Mouse (Mus musculus) midbrain, embryonic 11.5 days (tissue): ENCODE data around the gene Xaf1. TPM values are rescaled to one million over a fixed set of nuclear protein-coding genes. Genes with fewer than 3 reads are reported as not detected.

Source experiments
- ATAC-seq: fragments of 200-750 bp; cut with Nextera tagmentation; 2 replicates; pipeline ENCODE4 v1.8.0; 2017; ENCODE audit warnings: moderate TSS enrichment, moderate library complexity; ENCODE audit not compliant: low FRiP score
- DNase-seq: peaks from one replicate; pipeline ENCODE4 v3.0.0; 2015; ENCODE audit warnings: low spot score; ENCODE audit errors: missing footprints
- H3K27ac ChIP-seq: fragments of 300-500 bp; sonication (generic); 2 replicates; pipeline ENCODE4 v1.5.1; 2014; ENCODE audit warnings: low read depth, low read length
- H3K27me3 ChIP-seq: fragments of 300-500 bp; sonication (generic); 2 replicates; pipeline ENCODE4 v1.6.1; 2014; ENCODE audit warnings: mild to moderate bottlenecking, low read length, moderate library complexity, mixed read lengths; ENCODE audit not compliant: control insufficient read depth, insufficient read depth
- H3K36me3 ChIP-seq: fragments of 300-500 bp; sonication (generic); 2 replicates; pipeline ENCODE4 v1.6.1; 2014; ENCODE audit warnings: mild to moderate bottlenecking, low read length, moderate library complexity, mixed read lengths; ENCODE audit not compliant: control insufficient read depth, insufficient read depth
- H3K4me1 ChIP-seq: fragments of 300-500 bp; sonication (generic); 2 replicates; pipeline ENCODE4 v1.6.1; 2014; ENCODE audit warnings: low read length; ENCODE audit not compliant: control insufficient read depth, insufficient read depth
- H3K4me2 ChIP-seq: fragments of 300-500 bp; sonication (generic); 2 replicates; pipeline ENCODE4 v1.6.1; 2014; ENCODE audit warnings: mild to moderate bottlenecking, moderate library complexity
- H3K4me3 ChIP-seq: fragments of 300-500 bp; sonication (generic); 2 replicates; pipeline ENCODE4 v1.5.1; 2014; ENCODE audit warnings: low read depth, low read length
- H3K9ac ChIP-seq: fragments of 300-500 bp; sonication (generic); 2 replicates; pipeline ENCODE4 v1.6.1; 2014; ENCODE audit warnings: low read length
- H3K9me3 ChIP-seq: fragments of 300-500 bp; sonication (generic); 2 replicates; pipeline ENCODE4 v1.6.1; 2016; ENCODE audit warnings: low read length; ENCODE audit not compliant: control insufficient read depth
- WGBS: fragments of 180-500 bp; shearing (Covaris S2); extraction: QIAGEN DNeasy Blood & Tissue Kit; methylation state at CpG from one replicate; pipeline ENCODE4 v1.1.7; 2014; 5-methylcytosine and 5-hydroxymethylcytosine counted together
- polyA plus RNA-seq: library from polyadenylated mRNA; unstranded; fragments of >200 nt; fragmentation: Nextera tagmentation; extraction: Ambion mirVana; gene quantifications from 2 replicates; pipeline ENCODE4 v1.2.1, GENCODE M21; 2014

Gene Xaf1
- polyA plus RNA-seq: 1.3 and 1.4 TPM in 2 replicates

GRCm38 (mm10) chr11:72301334-72301733 lies at the start of gene Xaf1:
Gene Xaf1, plus strand, starts transcription at chr11:72301629.
- DNase-seq (no peak), ATAC-seq (no peak)
- Histone ChIP-seq H3K36me3 (no peaks in the 10 kb centered on the region), H3K27me3 (no peaks in the 10 kb centered on the region), H3K4me1 (no peaks in the 10 kb centered on the region), H3K4me2 (no peak within 1 kb of the TSS), H3K4me3 (no peak within 1 kb of the TSS), H3K27ac (no peak within 1 kb of the TSS), H3K9me3 (no peaks in the 10 kb centered on the region), H3K9ac (no peak within 1 kb of the TSS)
- 40% methylated on average over 6 of the region's 6 CpGs for WGBS

GRCm38 (mm10) chr11:72255629-72256028 lies 45.8 kb upstream of the Xaf1 start:
- Histone ChIP-seq H3K4me1 (no peaks in the 10 kb centered on the region), H3K27ac (no peak overlapping the region), H3K36me3 (no peaks in the 10 kb centered on the region), H3K27me3 (no peaks in the 10 kb centered on the region), H3K4me3 (no peak overlapping the region), H3K9ac (no peak overlapping the region), H3K9me3 (no peaks in the 10 kb centered on the region), H3K4me2 (no peak overlapping the region)
- no peak for ATAC-seq
- DNase-seq: no peak
- WGBS: 96% methylated on average over 4 of the region's 4 CpGs

- Histone ChIP-seq H3K36me3 (no peaks in the 10 kb centered on the region), H3K4me3 (no peak overlapping the region), H3K4me2 (no peak overlapping the region), H3K9ac (no peak overlapping the region), H3K27me3 (no peaks in the 10 kb centered on the region), H3K9me3 (no peaks in the 10 kb centered on the region), H3K27ac (no peak overlapping the region), H3K4me1 (no peaks in the 10 kb centered on the region)
- WGBS: 92% methylated on average over 2 of the region's 2 CpGs
- DNase-seq (no peak), ATAC-seq (no peak)
Observed at GRCm38 (mm10) chr11:72256441-72256840, 45.0 kb upstream of the Xaf1 start.

GRCm38 (mm10) chr11:72265483-72265882 lies 35.9 kb upstream of the Xaf1 start:
- no peaks in the 10 kb centered on the region for H3K36me3 ChIP-seq
- no peak overlapping the region for H3K4me3 ChIP-seq
- H3K9me3 ChIP-seq: no peaks in the 10 kb centered on the region
- H3K27ac ChIP-seq: no peak overlapping the region
- peaks cover 6% of the 10 kb centered on the region for H3K4me1 ChIP-seq
- peak; percentile 87 for DNase-seq
- H3K4me2 ChIP-seq: no peak overlapping the region
- no peak for ATAC-seq
- 8% methylated on average over 11 of the region's 11 CpGs for WGBS
- H3K9ac ChIP-seq: no peak overlapping the region
- H3K27me3 ChIP-seq: peaks cover 23% of the 10 kb centered on the region

- H3K4me2 ChIP-seq: peak overlapping the region; percentile 65
- peaks cover 23% of the 10 kb centered on the region for H3K27me3 ChIP-seq
- peaks cover 6% of the 10 kb centered on the region for H3K4me1 ChIP-seq
- ATAC-seq: peak; percentile 89
- H3K9ac ChIP-seq: 0 out of 2 replicates have a peak overlapping the region, but pooled peaks have one; percentile 34
- peak overlapping the region; percentile 30 for H3K4me3 ChIP-seq
- no peaks in the 10 kb centered on the region for H3K36me3 ChIP-seq
- H3K9me3 ChIP-seq: no peaks in the 10 kb centered on the region
- peak; percentile 95 for DNase-seq
- H3K27ac ChIP-seq: no peak overlapping the region
- 1% methylated on average over 46 of the region's 46 CpGs for WGBS
Observed at GRCm38 (mm10) chr11:72266207-72266959, 35.0 kb upstream of the Xaf1 start.

GRCm38 (mm10) chr11:72266960-72267560 lies 34.4 kb upstream of the Xaf1 start, which contains the start of gene Slc13a5:
Gene Slc13a5, minus strand, starts transcription at chr11:72267222.
- Histone ChIP-seq H3K4me3 (peak within 1 kb of the TSS; percentile 30), H3K9ac (0 out of 2 replicates have a peak within 1 kb of the TSS, but pooled peaks have one; percentile 34), H3K4me2 (peak within 1 kb of the TSS; percentile 65), H3K27me3 (peaks cover 23% of the 10 kb centered on the region), H3K27ac (no peak within 1 kb of the TSS), H3K36me3 (no peaks in the 10 kb centered on the region), H3K9me3 (no peaks in the 10 kb centered on the region), H3K4me1 (peaks cover 6% of the 10 kb centered on the region)
- DNase-seq (peak; percentile 85), ATAC-seq (peak; percentile 57)
- WGBS: 2% methylated on average over 36 of the region's 36 CpGs

- Histone ChIP-seq H3K4me1 (no peaks in the 10 kb centered on the region), H3K4me2 (no peak overlapping the region)
- 70% methylated on average over 1 of the region's 1 CpGs for WGBS
Observed at GRCm38 (mm10) chr11:72271761-72272160, 29.7 kb upstream of the Xaf1 start.

GRCm38 (mm10) chr11:72273341-72273740 lies 28.1 kb upstream of the Xaf1 start:
- H3K9me3 ChIP-seq: no peaks in the 10 kb centered on the region
- H3K36me3 ChIP-seq: no peaks in the 10 kb centered on the region
- 77% methylated on average over 3 of the region's 3 CpGs for WGBS
- H3K4me2 ChIP-seq: no peak overlapping the region
- H3K27me3 ChIP-seq: no peaks in the 10 kb centered on the region
- H3K4me3 ChIP-seq: no peak overlapping the region
- no peak overlapping the region for H3K27ac ChIP-seq
- no peak for ATAC-seq
- no peak for DNase-seq
- no peak overlapping the region for H3K9ac ChIP-seq
- H3K4me1 ChIP-seq: no peaks in the 10 kb centered on the region

More at GRCm38 (mm10) chr11:72271761-72272160, 29.7 kb upstream of the Xaf1 start:
- H3K27ac ChIP-seq: no peak overlapping the region
- DNase-seq (no peak), ATAC-seq (no peak)
- H3K27me3 ChIP-seq: peaks cover 3% of the 10 kb centered on the region; the same call in 1 of the 2 replicates
- H3K9me3 ChIP-seq: no peaks in the 10 kb centered on the region
- no peak overlapping the region for H3K9ac ChIP-seq
- H3K4me3 ChIP-seq: no peak overlapping the region
- H3K36me3 ChIP-seq: no peaks in the 10 kb centered on the region

GRCm38 (mm10) chr11:72281143-72281851 lies 20.1 kb upstream of the Xaf1 start:
- Histone ChIP-seq H3K4me1 (no peaks in the 10 kb centered on the region), H3K36me3 (no peaks in the 10 kb centered on the region), H3K9ac (no peak overlapping the region), H3K27ac (no peak overlapping the region), H3K9me3 (no peaks in the 10 kb centered on the region), H3K27me3 (no peaks in the 10 kb centered on the region), H3K4me2 (no peak overlapping the region), H3K4me3 (no peak overlapping the region)
- DNase-seq (no peak), ATAC-seq (no peak)
- 86% methylated on average over 5 of the region's 5 CpGs for WGBS
